Mouse (Mus musculus): ENCODE data around the gene Naga.

DNA sequence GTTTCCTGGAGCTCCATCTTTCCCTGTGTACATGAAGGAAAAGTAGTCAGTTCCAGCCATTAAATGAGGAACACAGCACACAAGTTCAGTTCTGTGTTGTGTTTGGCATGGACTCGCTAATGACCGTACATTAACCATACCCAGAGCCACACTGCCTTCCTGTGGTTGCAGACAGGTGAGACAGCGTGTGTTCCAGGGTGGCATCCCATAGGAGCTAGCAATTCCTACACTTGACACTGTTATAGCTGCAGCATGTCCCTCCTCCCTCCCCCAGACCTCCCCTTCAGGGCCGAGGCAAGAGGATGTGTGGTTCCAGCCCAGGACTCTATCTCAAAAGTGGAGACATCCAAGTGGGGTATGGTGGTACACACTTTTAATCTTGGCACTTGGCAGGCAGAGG, 11.6 kb upstream of the Naga start:
- no peak for TF ChIP-seq CTCF (IDR thresholded peaks at IDR 0.05; ENCODE audit: insufficient read depth, low read length)
- no peak for TF ChIP-seq POLR2A (IDR thresholded peaks at IDR 0.05; ENCODE audit: borderline replicate concordance, extremely low read depth, low read depth, low read length)
